Mouse (Mus musculus) MEL (cell line): ENCODE results near the gene Celf2. TPM values are rescaled to one million over a fixed set of nuclear protein-coding genes. Genes with fewer than 3 reads are reported as not detected.

ENCODE experiments used
- DNase-seq: peaks from one replicate; pipeline ENCODE4 v3.0.0; 2011; ENCODE audit warnings: low read depth, low spot score
- H3K27ac ChIP-seq: 2 replicates; pipeline ENCODE4 v1.5.1; 2012; ENCODE audit warnings: low read depth, mild to moderate bottlenecking, control low read depth, low read length, moderate library complexity; ENCODE audit not compliant: control insufficient read depth
- H3K27me3 ChIP-seq, 2 experiments: fragments of 150-350 bp in 1 of 2; sonication (generic) in 1 of 2; 2 replicates each; pipeline ENCODE4 v1.6.1; 2012; ENCODE audit warnings: low read length in 2 of 2, mild to moderate bottlenecking in 2 of 2, improper control_type of control experiment in 1 of 2, moderate library complexity in 1 of 2; ENCODE audit not compliant: insufficient read depth in 2 of 2, control insufficient read depth in 1 of 2
- H3K36me3 ChIP-seq, 2 experiments: 2 replicates each; pipeline ENCODE4 v1.6.1; 2012 to 2014; ENCODE audit warnings: low read length in 2 of 2, improper control_type of control experiment in 1 of 2, inconsistent platforms in 1 of 2, mild to moderate bottlenecking in 1 of 2; ENCODE audit not compliant: insufficient read depth in 2 of 2, control insufficient read depth in 1 of 2
- H3K4me1 ChIP-seq, 2 experiments: fragments of 150-350 bp in 1 of 2; sonication (generic) in 1 of 2; 2 replicates each; pipeline ENCODE4 v1.6.1; 2012; ENCODE audit warnings: low read length in 2 of 2, improper control_type of control experiment in 1 of 2, mild to moderate bottlenecking in 1 of 2; ENCODE audit not compliant: insufficient read depth in 2 of 2, control insufficient read depth in 1 of 2
- H3K4me3 ChIP-seq, 2 experiments: fragments of 150-350 bp in 1 of 2; sonication (generic) in 1 of 2; 2 replicates each; pipeline ENCODE4 v1.5.1; 2012; ENCODE audit warnings: low read depth in 2 of 2, low read length in 2 of 2, mild to moderate bottlenecking in 2 of 2, moderate library complexity in 2 of 2, control low read depth in 1 of 2, improper control_type of control experiment in 1 of 2; ENCODE audit not compliant: control insufficient read depth in 1 of 2, insufficient read depth in 1 of 2
- H3K79me2 ChIP-seq: 2 replicates; pipeline ENCODE4 v1.6.1; 2012; ENCODE audit warnings: mild to moderate bottlenecking, low read length, moderate library complexity; ENCODE audit not compliant: control insufficient read depth, poor library complexity, insufficient read depth
- H3K9ac ChIP-seq: 2 replicates; pipeline ENCODE4 v1.6.1; 2012; ENCODE audit warnings: low read depth, mild to moderate bottlenecking, control low read depth, low read length, moderate library complexity; ENCODE audit not compliant: control insufficient read depth, poor library complexity, severe bottlenecking
- H3K9me3 ChIP-seq: fragments of 150-350 bp; sonication (generic); replicated peaks from 2 replicates; pipeline ENCODE4 v1.6.1; 2012; ENCODE audit warnings: mild to moderate bottlenecking, low read length, improper control_type of control experiment, moderate library complexity; ENCODE audit not compliant: insufficient read depth
- BHLHE40 ChIP-seq: IDR thresholded peaks from 2 replicates; pipeline ENCODE4 v1.6.1; 2012; ENCODE audit warnings: low read depth, mild to moderate bottlenecking, inconsistent platforms, low read length, improper control_type of control experiment, borderline replicate concordance
- CHD2 ChIP-seq: IDR thresholded peaks from 2 replicates; pipeline ENCODE4 v1.6.1; 2011; ENCODE audit warnings: low read length, improper control_type of control experiment
- CTCF ChIP-seq, 3 experiments: IDR thresholded peaks in 2 of 3; conservative IDR thresholded peaks in 1 of 3; 2 replicates each; pipeline ENCODE4 v1.5.1; 2011 to 2012; ENCODE audit warnings: low read length in 3 of 3, low read depth in 2 of 3, mild to moderate bottlenecking in 2 of 3, improper control_type of control experiment in 1 of 3, inconsistent platforms in 1 of 3, mixed read lengths in 1 of 3, moderate library complexity in 1 of 3; ENCODE audit not compliant: control insufficient read depth in 1 of 3, insufficient read depth in 1 of 3, poor library complexity in 1 of 3, severe bottlenecking in 1 of 3
- E2F4 ChIP-seq: IDR thresholded peaks from 2 replicates; pipeline ENCODE4 v1.6.1; 2011; ENCODE audit warnings: low read depth, low read length, improper control_type of control experiment, borderline replicate concordance
- ETS1 ChIP-seq: IDR thresholded peaks from 2 replicates; pipeline ENCODE4 v1.6.1; 2012; ENCODE audit warnings: low read depth, mild to moderate bottlenecking, inconsistent platforms, low read length, improper control_type of control experiment, moderate library complexity
- KAT2A ChIP-seq: conservative IDR thresholded peaks from 2 replicates; pipeline ENCODE4 v1.6.1; 2012; ENCODE audit warnings: low read depth, low read length, improper control_type of control experiment, inconsistent platforms
- MEF2A ChIP-seq: IDR thresholded peaks from 2 replicates; pipeline ENCODE4 v1.6.1; 2014; ENCODE audit warnings: low read depth, mild to moderate bottlenecking, inconsistent platforms, low read length, improper control_type of control experiment; ENCODE audit not compliant: poor library complexity, insufficient replicate concordance, severe bottlenecking; ENCODE audit errors: extremely low read depth
- MXI1 ChIP-seq: IDR thresholded peaks from 2 replicates; pipeline ENCODE4 v1.6.1; 2011; ENCODE audit warnings: mild to moderate bottlenecking, low read depth, low read length, improper control_type of control experiment
- NRF1 ChIP-seq: IDR thresholded peaks from 2 replicates; pipeline ENCODE4 v1.6.1; 2014; ENCODE audit warnings: low read depth, mild to moderate bottlenecking, inconsistent platforms, low read length, improper control_type of control experiment, moderate library complexity; ENCODE audit not compliant: poor library complexity, insufficient read depth, severe bottlenecking
- POLR2AphosphoS2 ChIP-seq: IDR thresholded peaks from 2 replicates; pipeline ENCODE4 v1.6.1; 2011; ENCODE audit warnings: low read length, improper control_type of control experiment
- RAD21 ChIP-seq: IDR thresholded peaks from 2 replicates; pipeline ENCODE4 v1.6.1; 2011; ENCODE audit warnings: mild to moderate bottlenecking, low read depth, low read length, improper control_type of control experiment
- RCOR1 ChIP-seq: IDR thresholded peaks from 2 replicates; pipeline ENCODE4 v1.6.1; 2012; ENCODE audit warnings: low read depth, mild to moderate bottlenecking, inconsistent platforms, low read length, improper control_type of control experiment
- SMC3 ChIP-seq: IDR thresholded peaks from 2 replicates; pipeline ENCODE4 v1.6.1; 2011; ENCODE audit warnings: low read depth, low read length, improper control_type of control experiment
- TBP ChIP-seq: IDR thresholded peaks from 2 replicates; pipeline ENCODE4 v1.8.0; 2011; ENCODE audit warnings: low read depth, low read length, improper control_type of control experiment
- UBTF ChIP-seq: IDR thresholded peaks from 2 replicates; pipeline ENCODE4 v1.6.1; 2012; ENCODE audit warnings: low read depth, mild to moderate bottlenecking, inconsistent platforms, low read length, improper control_type of control experiment, moderate library complexity, borderline replicate concordance; ENCODE audit not compliant: insufficient read depth
- USF2 ChIP-seq, 2 experiments: IDR thresholded peaks; 2 replicates each; pipeline ENCODE4 v1.6.1; 2011 to 2012; ENCODE audit warnings: improper control_type of control experiment in 2 of 2, low read length in 2 of 2, borderline replicate concordance in 1 of 2, inconsistent platforms in 1 of 2, low read depth in 1 of 2, mild to moderate bottlenecking in 1 of 2; ENCODE audit not compliant: insufficient read depth in 1 of 2
- ZC3H11A ChIP-seq: IDR thresholded peaks from 2 replicates; pipeline ENCODE4 v1.6.1; 2012; ENCODE audit warnings: low read depth, mild to moderate bottlenecking, inconsistent platforms, low read length, improper control_type of control experiment
- polyA plus RNA-seq, 2 experiments: library from polyadenylated mRNA; stranded (reverse) in 1 of 2; unstranded in 1 of 2; fragments of >175 nt in 1 of 2; fragments of >200 nt in 1 of 2; gene quantifications; 2 replicates each; pipeline versions ENCODE4 v1.2.1 to v1.2.4; 2012; ENCODE audit warnings: low replicate concordance in 2 of 2, low read depth in 1 of 2; ENCODE audit not compliant: insufficient read length in 2 of 2, insufficient read depth in 1 of 2, missing spikeins in 1 of 2
- total RNA-seq: library from RNA; depleted of rRNA; stranded (reverse); fragments of 300-350 nt; gene quantifications from 2 replicates; pipeline ENCODE4 v1.2.3, GENCODE M21; 2012

Gene Celf2
- total and polyA plus RNA-seq, 3 experiments = 8.9 to 16.7 TPM; not detected in 1

- H3K36me3 ChIP-seq = no peaks in the 10 kb centered on the region
- H3K9me3 ChIP-seq = no peaks in the 10 kb centered on the region
- no peak overlapping the region for H3K27ac ChIP-seq
- no peak overlapping the region for H3K9ac ChIP-seq
- H3K4me3 ChIP-seq = no peak overlapping the region
- H3K27me3 ChIP-seq = peaks cover 0 to 1% of the 10 kb centered on the region in 2 experiments; a peak in 1 of 4 replicates
- no peak for TF ChIP-seq CHD2
- TF ChIP-seq ETS1 = no peak
- TF ChIP-seq USF2 (IDR thresholded peaks at IDR 0.05; ENCODE audit: borderline replicate concordance in 1 of 2, insufficient read depth in 1 of 2, low read depth in 1 of 2, low read length in 2 of 2) = no peak
- no peak for TF ChIP-seq RCOR1
- TF ChIP-seq SMC3 = no peak
- TF ChIP-seq TBP = no peak
- TF ChIP-seq RAD21 = no peak
- no peak for TF ChIP-seq BHLHE40
- TF ChIP-seq KAT2A = no peak
- no peaks in the 10 kb centered on the region for H3K4me1 ChIP-seq
- no peak for DNase-seq
- H3K79me2 ChIP-seq = no peaks in the 10 kb centered on the region
Observed at GRCm38 (mm10) chr2:6915386-6915785, 594.0 kb downstream of the Celf2 start.

- Histone ChIP-seq H3K4me3 (no peak overlapping the region), H3K27me3 (peaks cover 0 to 1% of the 10 kb centered on the region in 2 experiments; a peak in 1 of 4 replicates), H3K27ac (no peak overlapping the region), H3K9ac (no peak overlapping the region), H3K9me3 (no peaks in the 10 kb centered on the region), H3K4me1 (no peaks in the 10 kb centered on the region), H3K36me3 (no peaks in the 10 kb centered on the region), H3K79me2 (no peaks in the 10 kb centered on the region)
- no peak for TF ChIP-seq MXI1
- TF ChIP-seq NRF1 = no peak
- TF ChIP-seq POLR2AphosphoS2 = no peak
- TF ChIP-seq ZC3H11A = no peak
- TF ChIP-seq MEF2A = no peak
- no peak for TF ChIP-seq UBTF
- TF ChIP-seq E2F4 = no peak
- no peak for TF ChIP-seq CTCF (IDR thresholded peaks at IDR 0.05 in 2 of 3, conservative IDR thresholded peaks at IDR 0.05 in 1 of 3; ENCODE audit: control insufficient read depth in 1 of 3, insufficient read depth in 1 of 3, low read depth in 2 of 3, low read length in 3 of 3, poor library complexity in 1 of 3, severe bottlenecking in 1 of 3)
- DNase-seq = no peak
Observed at GRCm38 (mm10) chr2:6913315-6913714, 596.0 kb downstream of the Celf2 start.
